In the genomic region with DNA sequence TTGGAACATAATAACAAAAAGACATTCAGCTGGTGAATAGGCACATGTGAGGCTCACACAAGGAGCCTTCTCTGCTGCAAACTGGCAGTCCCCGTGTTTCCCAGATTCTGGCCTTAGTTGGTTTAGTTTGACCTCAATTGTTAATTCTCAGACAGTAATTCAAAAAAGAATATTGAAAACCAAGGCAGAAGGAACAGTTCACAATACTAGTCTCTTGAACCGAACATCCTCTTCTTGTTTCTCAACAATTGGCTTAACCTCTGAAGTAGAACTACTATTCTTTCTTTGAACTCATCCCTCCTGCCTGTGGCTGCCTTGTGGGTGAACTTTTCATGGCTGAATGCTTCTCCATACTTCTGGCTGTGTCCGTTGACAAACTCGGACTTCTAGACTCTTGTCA, we compare ENCODE assay signal across 16 mouse cellular contexts.
DNase-seq lines count a peak whose midpoint lies in the region.
"Had no signal": no experiment of that assay in that cellular context is flagged by ENCODE, and none has a peak within 500 bp of the region (broad histone marks: within the 10 kb centered on the region; RNA-seq: fewer than 3 reads in every experiment).

No protein-coding gene starts in this region.

- DNase-seq in embryo, embryonic 10 days (ENCODE audit: low spot score) = peak; percentile 16
- no peak for DNase-seq in embryo, embryonic 11 days
- peak; percentile 1 for DNase-seq in retina, embryonic 14.5 days (ENCODE audit: low spot score)
- DNase-seq in retina, postnatal 1 day = no peak
- peak; percentile 12 for DNase-seq in embryo, embryonic 9.5 days (ENCODE audit: extremely low spot score)
- no peak for DNase-seq in T-cell, adult 2 months (ENCODE audit: low spot score)
- DNase-seq: adrenal gland, adult 8-10 months; adrenal gland, postnatal 14 days; adrenal gland, postnatal 36 days; B cell, adult 2 months; cerebellum, adult 11-12 months; cerebellum, adult 2 months; cerebellum, adult 9-10 months; cerebellum, postnatal 10 days; cerebellum, postnatal 25 days; forebrain, postnatal 0 days had no signal

Comparison
In these comparisons a context has a peak if more than half of its experiments do, and no peak if none do; other contexts are left out.
1. DNase-seq: peak in embryo, embryonic 10 days (single experiment), retina, embryonic 14.5 days (single experiment) and embryo, embryonic 9.5 days (single experiment); none in embryo, embryonic 11 days (single experiment), retina, postnatal 1 day (single experiment) and T-cell, adult 2 months (single experiment).